Mouse (Mus musculus): ENCODE measurements around the gene Lrrc4c. TPM values are rescaled to one million over a fixed set of nuclear protein-coding genes. Genes with fewer than 3 reads are reported as not detected.

Gene Lrrc4c
- polyA plus RNA-seq, 1 experiment from 2014 or later, result 29.9 TPM

- no peak overlapping the region for H3K27ac ChIP-seq (replicated peaks; ENCODE audit: low read depth, low read length)
- H3K9me3 ChIP-seq (ENCODE audit: control insufficient read depth, low read length), result no peaks in the 10 kb centered on the region
- H3K27me3 ChIP-seq (ENCODE audit: control insufficient read depth, insufficient read depth, low read length), result no peaks in the 10 kb centered on the region
- no peak overlapping the region for H3K4me3 ChIP-seq (replicated peaks; ENCODE audit: low read depth, low read length)
- no peak overlapping the region for H3K9ac ChIP-seq (replicated peaks; ENCODE audit: low read length)
- DNase-seq (no peak), ATAC-seq (ENCODE audit: low FRiP score, low TSS enrichment) (no peak)
- WGBS, result 77% methylated on average over 1 of the region's 1 CpGs
- no peaks in the 10 kb centered on the region for H3K4me1 ChIP-seq (ENCODE audit: control insufficient read depth, insufficient read depth, low read length)
- no peaks in the 10 kb centered on the region for H3K36me3 ChIP-seq (ENCODE audit: control insufficient read depth, insufficient read depth, low read length)
- no peak overlapping the region for H3K4me2 ChIP-seq (ENCODE audit: low read length)
Measured at GRCm38 (mm10) chr2:97413066-97413465, 1095.1 kb downstream of the Lrrc4c start.

DNA sequence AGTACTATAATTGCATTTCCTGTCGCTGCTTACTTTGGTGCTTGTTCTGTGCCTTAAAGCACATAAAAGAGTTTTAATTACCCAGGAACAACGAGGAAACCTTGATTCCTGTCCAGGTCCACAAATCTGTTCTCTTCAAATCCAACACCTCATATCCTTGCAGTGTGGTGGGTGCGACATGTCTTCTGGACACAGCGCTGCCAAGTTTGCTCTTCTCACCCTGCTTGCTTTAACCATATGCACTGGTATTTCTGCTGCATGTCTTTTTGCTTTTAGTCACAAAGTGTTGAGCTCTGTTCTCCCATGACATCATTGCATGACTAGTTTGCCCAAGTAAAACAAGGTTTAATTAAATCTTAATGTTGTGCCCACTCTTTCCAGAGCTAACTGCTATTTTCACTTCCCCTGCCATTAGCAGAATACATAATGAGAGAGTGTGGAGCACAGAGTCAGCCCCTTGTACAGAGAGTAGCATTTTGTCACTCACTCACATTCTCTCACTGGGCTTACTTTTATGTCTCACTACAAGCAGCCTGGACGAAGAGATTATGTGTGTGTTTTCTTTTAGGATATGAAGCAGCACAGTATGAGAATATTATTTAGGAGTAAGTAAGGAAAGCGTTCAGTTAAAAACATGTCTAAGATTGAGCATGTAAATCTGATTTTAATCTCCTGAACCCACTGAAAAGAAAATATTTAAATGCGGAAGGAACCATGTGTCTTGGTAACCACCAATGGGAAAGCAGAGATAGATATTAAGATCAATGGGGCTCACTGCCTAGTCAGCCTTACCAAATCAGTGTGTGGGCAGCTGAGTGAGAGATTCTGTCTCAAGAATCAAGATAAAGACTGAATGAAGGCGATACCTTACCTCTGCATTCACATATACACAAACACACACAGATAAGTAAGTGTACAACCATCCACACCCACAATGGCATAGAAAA, 1096.7 kb downstream of the Lrrc4c start:
- ATAC-seq (ENCODE audit: low FRiP score, low TSS enrichment) (no peak), DNase-seq (no peak)
- no peak overlapping the region for H3K4me3 ChIP-seq (replicated peaks; ENCODE audit: low read depth, low read length)
- H3K4me2 ChIP-seq (ENCODE audit: low read length), result no peak overlapping the region
- no peaks in the 10 kb centered on the region for H3K4me1 ChIP-seq (ENCODE audit: control insufficient read depth, insufficient read depth, low read length)
- H3K36me3 ChIP-seq (ENCODE audit: control insufficient read depth, insufficient read depth, low read length), result no peaks in the 10 kb centered on the region
- H3K27me3 ChIP-seq (ENCODE audit: control insufficient read depth, insufficient read depth, low read length), result no peaks in the 10 kb centered on the region
- no peak overlapping the region for H3K9ac ChIP-seq (replicated peaks; ENCODE audit: low read length)
- H3K27ac ChIP-seq (replicated peaks; ENCODE audit: low read depth, low read length), result no peak overlapping the region
- 88% methylated on average over 8 of the region's 8 CpGs for WGBS
- no peaks in the 10 kb centered on the region for H3K9me3 ChIP-seq (ENCODE audit: control insufficient read depth, low read length)

GRCm38 (mm10) chr2:97434140-97434539, 1116.2 kb downstream of the Lrrc4c start:
- no peak overlapping the region for H3K4me3 ChIP-seq (replicated peaks; ENCODE audit: low read depth, low read length)
- 98% methylated on average over 1 of the region's 1 CpGs for WGBS
- H3K9me3 ChIP-seq (ENCODE audit: control insufficient read depth, low read length), result no peaks in the 10 kb centered on the region
- no peak overlapping the region for H3K9ac ChIP-seq (replicated peaks; ENCODE audit: low read length)
- no peaks in the 10 kb centered on the region for H3K36me3 ChIP-seq (ENCODE audit: control insufficient read depth, insufficient read depth, low read length)
- no peak overlapping the region for H3K27ac ChIP-seq (replicated peaks; ENCODE audit: low read depth, low read length)
- H3K4me1 ChIP-seq (ENCODE audit: control insufficient read depth, insufficient read depth, low read length), result no peaks in the 10 kb centered on the region
- DNase-seq (no peak), ATAC-seq (ENCODE audit: low FRiP score, low TSS enrichment) (no peak)
- no peak overlapping the region for H3K4me2 ChIP-seq (ENCODE audit: low read length)
- H3K27me3 ChIP-seq (ENCODE audit: control insufficient read depth, insufficient read depth, low read length), result no peaks in the 10 kb centered on the region

DNA sequence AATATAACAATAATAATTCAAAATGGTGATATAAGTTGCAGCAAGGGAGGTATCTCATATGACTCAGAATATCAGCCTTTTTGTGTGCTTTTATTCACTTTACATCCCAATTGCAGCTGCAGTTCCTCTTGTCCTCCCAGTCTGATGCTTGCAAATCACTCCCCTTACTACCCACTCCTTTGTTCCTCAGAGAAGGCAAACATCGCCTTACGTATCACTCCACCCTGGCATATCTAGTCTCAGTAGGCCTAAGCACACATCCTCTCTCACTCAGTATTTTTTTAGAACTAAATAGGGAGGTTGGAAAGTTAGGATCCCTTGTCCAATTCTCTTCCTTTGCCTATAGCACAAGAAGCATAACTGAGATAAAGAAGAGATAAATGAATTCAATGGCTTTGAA, 1117.6 kb downstream of the Lrrc4c start:
- 76% methylated on average over 2 of the region's 2 CpGs for WGBS
- Histone ChIP-seq H3K4me2 (ENCODE audit: low read length) (no peak overlapping the region), H3K4me1 (ENCODE audit: control insufficient read depth, insufficient read depth, low read length) (no peaks in the 10 kb centered on the region), H3K36me3 (ENCODE audit: control insufficient read depth, insufficient read depth, low read length) (no peaks in the 10 kb centered on the region), H3K9me3 (ENCODE audit: control insufficient read depth, low read length) (no peaks in the 10 kb centered on the region), H3K27me3 (ENCODE audit: control insufficient read depth, insufficient read depth, low read length) (no peaks in the 10 kb centered on the region), H3K27ac (replicated peaks; ENCODE audit: low read depth, low read length) (no peak overlapping the region), H3K9ac (replicated peaks; ENCODE audit: low read length) (no peak overlapping the region), H3K4me3 (replicated peaks; ENCODE audit: low read depth, low read length) (no peak overlapping the region)
- ATAC-seq (ENCODE audit: low FRiP score, low TSS enrichment) (no peak), DNase-seq (no peak)

DNA sequence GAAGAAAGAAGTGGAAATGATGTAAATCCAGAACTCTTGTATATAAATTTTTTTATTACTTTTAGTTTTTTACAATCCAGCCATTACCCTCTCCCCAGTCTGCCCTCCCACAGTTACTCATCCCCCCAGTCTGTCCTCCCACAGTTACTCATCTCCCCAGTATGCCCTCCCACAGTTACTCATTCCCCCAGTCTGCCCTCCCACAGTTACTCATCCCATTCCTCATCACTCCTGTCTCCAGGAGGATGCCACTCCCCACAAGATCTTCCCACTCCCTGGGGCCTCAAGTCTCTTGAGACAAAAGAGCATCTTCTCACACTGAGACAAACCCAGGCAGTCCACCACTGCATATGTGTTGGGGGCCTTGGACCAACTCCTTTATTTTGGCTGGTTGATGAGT, 1119.8 kb downstream of the Lrrc4c start:
- H3K4me2 ChIP-seq (ENCODE audit: low read length), result no peak overlapping the region
- no peaks in the 10 kb centered on the region for H3K27me3 ChIP-seq (ENCODE audit: control insufficient read depth, insufficient read depth, low read length)
- H3K27ac ChIP-seq (replicated peaks; ENCODE audit: low read depth, low read length), result no peak overlapping the region
- no peak overlapping the region for H3K9ac ChIP-seq (replicated peaks; ENCODE audit: low read length)
- no peaks in the 10 kb centered on the region for H3K36me3 ChIP-seq (ENCODE audit: control insufficient read depth, insufficient read depth, low read length)
- ATAC-seq (ENCODE audit: low FRiP score, low TSS enrichment), result no peak
- no peaks in the 10 kb centered on the region for H3K4me1 ChIP-seq (ENCODE audit: control insufficient read depth, insufficient read depth, low read length)
- no peak for DNase-seq
- H3K9me3 ChIP-seq (ENCODE audit: control insufficient read depth, low read length), result no peaks in the 10 kb centered on the region
- H3K4me3 ChIP-seq (replicated peaks; ENCODE audit: low read depth, low read length), result no peak overlapping the region

DNA sequence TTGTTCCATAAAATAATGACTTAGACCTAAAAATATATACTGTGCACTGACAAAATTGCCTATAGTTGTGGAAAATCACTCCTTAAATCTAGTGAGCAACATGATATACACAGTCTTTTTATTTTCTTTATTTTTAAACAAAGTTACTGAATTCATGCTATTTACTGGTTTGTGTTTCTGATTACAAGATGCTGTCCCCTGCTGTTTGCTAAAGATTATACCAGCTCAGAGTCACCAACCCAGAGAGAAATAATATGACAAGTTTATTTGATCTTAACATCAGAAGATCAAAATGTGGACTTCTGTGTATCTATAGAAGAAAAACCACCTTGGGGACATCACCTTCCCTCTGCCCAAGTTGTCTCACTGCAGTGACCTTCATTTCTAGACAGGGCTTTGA, 1145.6 kb downstream of the Lrrc4c start:
- Histone ChIP-seq H3K27me3 (ENCODE audit: control insufficient read depth, insufficient read depth, low read length) (no peaks in the 10 kb centered on the region), H3K9ac (replicated peaks; ENCODE audit: low read length) (no peak overlapping the region), H3K9me3 (ENCODE audit: control insufficient read depth, low read length) (no peaks in the 10 kb centered on the region), H3K4me3 (replicated peaks; ENCODE audit: low read depth, low read length) (no peak overlapping the region), H3K4me1 (ENCODE audit: control insufficient read depth, insufficient read depth, low read length) (peaks cover 4% of the 10 kb centered on the region; the same call in 1 of the 2 replicates), H3K27ac (replicated peaks; ENCODE audit: low read depth, low read length) (no peak overlapping the region), H3K36me3 (ENCODE audit: control insufficient read depth, insufficient read depth, low read length) (no peaks in the 10 kb centered on the region), H3K4me2 (ENCODE audit: low read length) (no peak overlapping the region)
- DNase-seq (no peak), ATAC-seq (ENCODE audit: low FRiP score, low TSS enrichment) (no peak)

- WGBS, result under 1% methylated on average over 25 of the region's 25 CpGs
- Histone ChIP-seq H3K4me1 (ENCODE audit: control insufficient read depth, insufficient read depth, low read length) (peaks cover 13% of the 10 kb centered on the region; the same call in 1 of the 2 replicates), H3K9ac (replicated peaks; ENCODE audit: low read length) (peak overlapping the region; percentile 64), H3K9me3 (ENCODE audit: control insufficient read depth, low read length) (no peaks in the 10 kb centered on the region), H3K4me3 (replicated peaks; ENCODE audit: low read depth, low read length) (peak overlapping the region; percentile 56), H3K36me3 (ENCODE audit: control insufficient read depth, insufficient read depth, low read length) (no peaks in the 10 kb centered on the region), H3K27ac (replicated peaks; ENCODE audit: low read depth, low read length) (peak overlapping the region; percentile 91), H3K4me2 (ENCODE audit: low read length) (peak overlapping the region; percentile 76), H3K27me3 (ENCODE audit: control insufficient read depth, insufficient read depth, low read length) (no peaks in the 10 kb centered on the region)
- ATAC-seq (ENCODE audit: low FRiP score, low TSS enrichment) (peak; percentile 89), DNase-seq (peak; percentile 94)
Measured at GRCm38 (mm10) chr2:97466243-97466793, 1148.3 kb downstream of the Lrrc4c start.

DNA sequence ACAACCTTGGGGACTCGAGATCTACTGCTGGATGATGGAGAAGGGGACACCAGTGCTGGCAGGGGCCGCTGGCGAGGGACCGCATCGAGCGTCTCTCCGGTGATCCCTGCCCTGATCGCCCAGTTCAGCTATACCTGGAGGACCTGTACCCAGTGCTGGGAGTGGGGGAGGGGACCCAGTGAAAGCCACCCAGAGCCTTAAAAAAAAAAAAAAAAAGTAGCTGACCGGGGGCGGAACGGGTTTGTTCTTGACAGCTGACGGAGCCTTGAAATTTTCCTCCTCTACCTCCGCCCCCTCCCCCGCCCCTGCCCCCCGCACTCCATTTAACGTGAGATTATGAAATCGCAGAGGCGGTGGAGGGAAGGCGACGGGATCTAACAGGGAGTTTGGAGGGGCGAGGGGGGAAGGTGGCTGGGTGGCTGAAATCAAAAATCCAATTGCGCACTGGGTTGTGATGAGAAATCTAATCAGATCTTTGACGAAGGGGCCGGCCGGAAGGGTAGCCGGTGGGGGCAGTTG, 1149.1 kb downstream of the Lrrc4c start:
- no peaks in the 10 kb centered on the region for H3K27me3 ChIP-seq (ENCODE audit: control insufficient read depth, insufficient read depth, low read length)
- no peaks in the 10 kb centered on the region for H3K9me3 ChIP-seq (ENCODE audit: control insufficient read depth, low read length)
- peak overlapping the region; percentile 76 for H3K4me2 ChIP-seq (ENCODE audit: low read length)
- ATAC-seq (ENCODE audit: low FRiP score, low TSS enrichment), result peak; percentile 76
- H3K4me1 ChIP-seq (ENCODE audit: control insufficient read depth, insufficient read depth, low read length), result peaks cover 14% of the 10 kb centered on the region; the same call in 1 of the 2 replicates
- peak; percentile 80 for DNase-seq
- H3K27ac ChIP-seq (replicated peaks; ENCODE audit: low read depth, low read length), result peak overlapping the region; percentile 91
- H3K9ac ChIP-seq (replicated peaks; ENCODE audit: low read length), result peak overlapping the region; percentile 64
- WGBS, result under 1% methylated on average over 26 of the region's 26 CpGs
- H3K4me3 ChIP-seq (replicated peaks; ENCODE audit: low read depth, low read length), result peak overlapping the region; percentile 56
- no peaks in the 10 kb centered on the region for H3K36me3 ChIP-seq (ENCODE audit: control insufficient read depth, insufficient read depth, low read length)

Measured in midbrain, embryonic 14.5 days (tissue).